Mouse (Mus musculus): Measurements from ENCODE around the gene Zfp296. TPM values are rescaled to one million over a fixed set of nuclear protein-coding genes. Genes with fewer than 3 reads are reported as not detected.

The Zfp296 gene
- total RNA-seq, 2 experiments from 2014 or later: 1.5 to 2.0 TPM

DNA sequence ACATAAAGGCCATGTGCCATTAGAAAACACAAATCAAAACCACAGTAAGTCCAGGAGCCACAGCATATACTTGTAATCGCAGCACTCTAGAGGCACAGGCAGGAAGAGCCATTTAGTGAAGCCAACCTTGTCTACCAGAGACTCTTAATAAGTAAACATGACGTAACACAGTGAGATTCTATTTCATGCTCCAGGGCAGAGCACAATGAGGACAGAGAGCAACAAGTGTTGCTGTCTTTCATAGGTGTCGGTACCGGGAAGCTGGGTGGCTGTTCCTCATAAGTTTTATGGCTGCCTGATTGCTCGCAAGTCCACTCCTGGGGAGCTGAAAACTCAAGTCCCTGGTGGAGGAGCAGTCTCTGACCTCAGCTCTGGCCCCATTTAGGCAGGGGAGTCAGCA lies 25.5 kb upstream of the Zfp296 start:
- intact Hi-C loops (cut with DNase I): no loop called here
- Histone ChIP-seq H3K27ac (no peak overlapping the region), H3K4me3 (no peak overlapping the region)
- DNase-seq (ENCODE audit: extremely low spot score in 1 of 2, low spot score in 2 of 2): no peak
- no peak for TF ChIP-seq CTCF (IDR thresholded peaks at IDR 0.05)

DNA sequence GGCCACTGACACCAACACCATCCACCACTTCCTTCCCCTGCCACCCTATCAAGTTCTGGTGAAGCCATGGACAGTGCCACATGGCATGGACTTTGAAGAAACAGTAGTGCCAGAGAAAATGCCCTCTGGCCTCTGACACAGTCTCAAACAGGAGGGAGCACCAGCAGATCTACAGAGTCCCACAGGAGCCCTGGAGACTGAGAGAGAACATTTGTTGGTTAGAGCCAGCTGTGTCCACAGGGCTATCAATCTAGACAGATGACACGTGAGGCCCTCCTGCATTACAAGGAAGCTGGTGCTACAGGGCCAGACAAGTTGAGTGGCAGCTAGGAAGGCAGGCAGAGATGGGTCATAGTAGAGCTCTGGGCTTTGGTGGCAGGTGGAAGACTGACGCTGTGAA lies 24.6 kb upstream of the Zfp296 start:
- DNase-seq (ENCODE audit: extremely low spot score in 1 of 2, low spot score in 2 of 2): no peak

DNA sequence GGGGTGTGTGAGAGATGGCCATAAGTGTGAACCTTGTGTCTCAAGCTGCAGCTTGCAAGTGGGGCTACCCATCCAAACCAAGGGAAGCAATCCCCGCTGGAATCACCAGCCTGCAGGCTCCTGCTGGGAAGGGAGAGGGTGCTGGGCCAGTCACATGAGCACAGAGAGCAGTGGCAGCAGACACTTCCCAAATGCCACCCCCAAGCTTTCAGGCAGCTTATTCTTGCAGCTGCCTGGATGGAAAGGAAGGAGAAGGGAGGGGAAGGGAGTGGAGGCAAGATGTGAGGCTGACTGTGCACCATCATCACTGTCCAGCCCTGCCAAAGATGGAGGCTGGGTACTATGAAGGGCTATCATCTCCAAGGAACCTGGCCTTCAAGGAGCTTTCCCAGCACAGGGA lies 22.9 kb upstream of the Zfp296 start:
- TF ChIP-seq CTCF (IDR thresholded peaks at IDR 0.05): no peak
- DNase-seq (ENCODE audit: extremely low spot score in 1 of 2, low spot score in 2 of 2): peak; percentile 56 to 58
- no peak overlapping the region for H3K4me3 ChIP-seq
- H3K27ac ChIP-seq: peak overlapping the region; percentile 88
- intact Hi-C loops (cut with DNase I): no loop called here

More for the DNA sequence above, 24.6 kb upstream of the Zfp296 start:
- no peak for TF ChIP-seq CTCF (IDR thresholded peaks at IDR 0.05)
- intact Hi-C loops (cut with DNase I): no loop called here
- Histone ChIP-seq H3K27ac (no peak overlapping the region), H3K4me3 (no peak overlapping the region)

DNA sequence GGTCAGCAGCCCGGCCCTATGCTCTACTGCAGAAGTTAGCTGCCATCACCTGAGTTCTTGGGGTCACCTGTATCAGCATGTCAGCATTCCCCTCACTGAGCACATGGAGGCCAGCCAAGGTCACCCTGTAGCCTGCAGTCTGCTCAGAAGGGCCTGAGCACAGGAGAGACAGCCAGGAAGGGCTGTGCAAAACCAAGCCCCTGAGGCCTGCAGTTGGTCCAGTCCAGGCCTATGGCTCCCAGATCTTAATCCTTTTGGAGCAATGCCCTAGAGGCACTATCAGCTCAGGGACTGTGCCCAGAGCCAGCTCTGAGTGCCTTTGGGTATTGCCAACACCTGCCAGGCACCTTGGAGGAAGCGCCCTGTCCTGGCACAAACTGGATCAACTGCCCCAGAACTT lies 20.0 kb upstream of the Zfp296 start:
- DNase-seq (ENCODE audit: extremely low spot score in 1 of 2, low spot score in 2 of 2): no peak
- intact Hi-C loops (cut with DNase I): no loop called here
- peak overlapping the region; percentile 24; the same call in 1 of the 2 replicates for H3K27ac ChIP-seq
- no peak overlapping the region for H3K4me3 ChIP-seq
- TF ChIP-seq CTCF (IDR thresholded peaks at IDR 0.05): no peak

DNA sequence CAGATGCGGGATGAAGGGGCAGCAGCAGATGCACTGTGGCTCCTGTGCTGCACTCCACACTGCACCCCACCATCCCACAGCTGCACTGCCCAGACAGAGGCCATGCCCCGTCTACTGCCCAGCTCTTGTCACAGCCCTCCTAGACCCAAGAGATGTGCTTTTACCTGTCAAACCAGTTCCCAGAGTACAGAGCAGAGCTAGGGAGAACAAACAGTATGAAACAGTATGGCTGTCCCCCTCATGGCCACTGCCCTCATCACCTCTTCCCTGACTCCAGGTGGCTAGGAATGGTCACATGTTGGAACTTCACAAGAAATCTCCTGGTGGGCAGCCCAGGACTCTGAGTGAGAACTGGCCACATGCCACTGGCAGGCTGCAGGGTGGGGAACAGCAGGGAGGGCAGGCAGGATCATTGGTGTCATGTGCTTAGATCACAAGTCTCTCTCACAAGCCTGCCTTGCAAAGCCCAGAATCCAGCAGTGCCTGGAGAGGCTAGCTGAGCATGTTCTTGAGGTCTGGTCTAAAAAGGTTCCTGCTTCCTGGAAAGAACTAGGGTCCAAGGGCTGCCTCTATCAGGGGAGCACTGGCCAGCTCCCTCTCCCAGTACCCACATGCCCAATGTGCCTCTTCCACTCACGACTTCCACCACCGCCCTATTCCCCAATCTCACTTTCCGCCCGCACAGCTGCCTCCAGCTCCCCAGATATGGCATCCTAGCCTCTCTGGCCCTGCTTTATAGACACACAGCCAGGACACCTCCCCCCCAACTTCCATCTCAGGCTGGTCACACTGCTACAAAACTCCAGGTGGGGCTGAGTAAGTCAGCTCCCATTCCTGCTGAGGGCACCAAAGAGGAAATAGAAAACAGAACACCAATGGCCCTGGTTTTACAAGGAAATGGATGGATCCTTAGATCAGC lies 18.8 kb upstream of the Zfp296 start:
- TF ChIP-seq CTCF (IDR thresholded peaks at IDR 0.05): no peak

DNA sequence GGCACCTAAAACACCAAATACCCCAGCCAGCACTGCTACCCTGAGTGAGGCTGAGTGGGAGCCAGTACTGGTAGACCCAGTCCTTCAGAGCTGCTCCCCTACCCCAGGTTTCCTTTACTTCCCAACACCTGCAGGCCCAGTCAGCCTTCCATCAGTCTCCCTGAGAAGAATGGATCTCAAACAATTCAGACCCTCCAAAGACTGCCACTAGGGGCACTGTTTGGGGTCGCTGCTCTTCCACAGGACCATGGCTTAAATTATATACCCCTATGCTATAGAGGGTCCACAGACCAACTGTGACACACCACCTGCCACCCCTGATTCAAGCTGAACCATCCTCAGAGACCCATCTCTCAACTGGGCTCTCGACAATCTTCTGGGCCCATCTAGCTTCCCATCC lies 18.1 kb upstream of the Zfp296 start:
- H3K4me3 ChIP-seq: peak overlapping the region; percentile 16; the same call in 1 of the 2 replicates
- no peak for DNase-seq (ENCODE audit: extremely low spot score in 1 of 2, low spot score in 2 of 2)
- intact Hi-C loops (cut with DNase I): no loop called here
- peak; percentile 54 for TF ChIP-seq CTCF (IDR thresholded peaks at IDR 0.05)
- H3K27ac ChIP-seq: peak overlapping the region; percentile 36; the same call in 1 of the 2 replicates

More for the DNA sequence above, 18.8 kb upstream of the Zfp296 start:
- H3K4me3 ChIP-seq: peak overlapping the region; percentile 16; the same call in 1 of the 2 replicates
- H3K27ac ChIP-seq: peak overlapping the region; percentile 36; the same call in 1 of the 2 replicates
- intact Hi-C loops (cut with DNase I): no loop called here
- peak in 1 of 2 experiments; percentile 47 for DNase-seq (ENCODE audit: extremely low spot score in 1 of 2, low spot score in 2 of 2)

DNA sequence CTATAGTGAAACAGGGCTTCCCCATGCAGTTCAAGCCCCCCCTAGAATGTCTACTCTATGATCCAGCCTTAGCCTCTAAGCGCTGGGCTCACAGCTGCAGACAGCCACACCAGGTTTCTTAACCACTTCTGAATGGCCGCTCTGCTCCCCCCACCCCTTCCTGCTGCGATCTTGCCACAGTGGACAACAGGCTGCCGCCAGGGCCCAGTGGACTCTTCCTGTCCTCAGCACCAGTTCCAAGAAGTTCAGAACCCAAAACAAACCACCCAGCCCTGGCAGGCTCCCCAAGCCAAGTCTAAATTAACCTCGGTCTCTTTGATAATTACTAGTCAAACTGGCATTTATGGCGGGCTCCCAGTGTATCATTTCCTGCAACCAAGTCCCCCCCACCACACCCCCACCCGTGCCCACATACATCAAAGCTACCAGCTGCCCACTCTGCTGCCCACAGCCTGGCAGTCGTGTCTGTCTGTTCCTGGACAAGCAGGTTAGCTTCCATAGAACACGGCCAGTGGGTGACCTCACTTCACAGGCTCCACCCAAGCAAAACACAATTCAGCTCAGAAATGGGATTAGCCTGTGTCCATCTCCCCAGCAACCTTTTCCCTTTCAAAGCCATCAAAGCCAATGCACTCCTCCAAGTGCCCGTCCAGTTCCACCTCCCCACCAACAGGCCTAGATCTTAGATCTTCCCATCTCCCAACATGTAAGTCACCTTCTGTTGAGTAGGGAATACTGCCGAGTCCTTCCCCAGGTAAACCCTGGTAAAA lies 16.4 kb upstream of the Zfp296 start:
- Histone ChIP-seq H3K4me3 (peak overlapping the region; percentile 96), H3K27ac (peak overlapping the region; percentile 99)
- no peak for TF ChIP-seq CTCF (IDR thresholded peaks at IDR 0.05)
- no peak for DNase-seq (ENCODE audit: extremely low spot score in 1 of 2, low spot score in 2 of 2)
- intact Hi-C loops (cut with DNase I): loop anchor here (5.0 kb wide), 1 partner anchor 53 kb away; the partner anchor contains the start of genes Bloc1s3 and Trappc6a

DNA sequence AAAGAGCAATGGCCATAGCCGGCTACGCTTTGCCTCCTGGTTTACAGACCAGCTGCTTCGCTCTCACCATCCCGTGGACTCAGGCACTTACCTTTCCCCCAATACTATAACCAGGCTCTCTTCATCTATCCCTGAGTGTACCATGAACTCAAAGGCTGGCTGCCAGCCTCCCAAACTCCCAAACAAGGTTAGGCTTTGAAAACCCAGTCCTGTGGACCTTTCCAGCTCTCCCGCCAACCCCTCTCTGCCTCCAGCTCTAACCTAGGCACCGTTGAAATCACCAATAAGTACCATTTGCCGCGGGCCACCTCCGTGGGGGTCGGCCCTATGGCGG lies 15.7 kb upstream of the Zfp296 start:
- Histone ChIP-seq H3K4me3 (peak overlapping the region; percentile 96), H3K27ac (peak overlapping the region; percentile 99)
- no peak for TF ChIP-seq CTCF (IDR thresholded peaks at IDR 0.05)
- intact Hi-C loops (cut with DNase I): loop anchor here (5.0 kb wide), 1 partner anchor 54 kb away; the partner anchor contains the start of genes Bloc1s3 and Trappc6a
- DNase-seq (ENCODE audit: extremely low spot score in 1 of 2, low spot score in 2 of 2): no peak

DNA sequence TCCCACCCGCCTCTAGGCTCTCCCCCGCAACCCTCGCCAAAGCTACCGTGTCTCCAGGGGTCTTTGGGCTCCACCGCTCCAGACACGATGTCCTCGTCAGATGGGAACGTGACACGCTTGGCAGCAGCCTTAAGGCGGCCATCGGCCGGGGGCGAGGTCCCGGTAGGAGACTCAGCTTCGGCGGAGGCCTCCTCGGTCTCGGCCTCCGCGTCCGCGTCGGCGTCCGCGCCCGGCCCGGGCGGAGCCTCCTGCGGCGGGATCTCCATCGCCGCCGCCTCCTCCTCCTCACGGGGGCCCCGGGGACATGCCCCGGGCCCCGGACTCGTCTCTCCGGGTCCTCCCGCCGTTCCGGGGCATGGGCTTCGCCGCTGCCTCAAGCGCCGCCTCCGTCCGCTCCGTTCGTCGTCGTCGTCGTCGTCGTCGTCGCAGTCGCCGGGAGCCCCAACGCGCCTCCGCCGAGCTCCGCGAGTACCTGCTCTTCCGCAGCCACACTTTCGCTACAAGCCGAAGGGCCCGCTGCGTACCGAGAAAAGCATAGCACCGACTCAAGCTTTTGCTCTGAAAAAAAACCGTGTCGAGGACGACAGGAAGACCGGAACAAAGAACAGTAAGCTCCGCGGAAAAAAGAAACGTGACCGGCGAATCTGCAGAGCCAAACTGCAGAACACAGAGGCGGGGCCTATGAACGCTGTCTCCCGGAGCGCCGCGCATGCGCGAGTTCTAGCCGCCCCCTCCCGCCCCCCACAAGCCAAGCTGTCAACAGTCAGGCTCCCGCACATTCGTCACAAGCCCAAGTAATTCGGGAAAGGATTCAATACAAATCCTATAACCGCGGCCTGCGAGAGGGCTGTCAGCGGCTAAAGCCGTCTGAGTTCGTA lies 15.1 kb upstream of the Zfp296 start:
- Histone ChIP-seq H3K27ac (peak overlapping the region; percentile 99), H3K4me3 (peak overlapping the region; percentile 96)
- no peak for TF ChIP-seq CTCF (IDR thresholded peaks at IDR 0.05)
- intact Hi-C loops (cut with DNase I): loop anchor here (2.0 to 5.0 kb wide), 2 partner anchors 55 to 103 kb away; partner anchors contain the start of genes Bloc1s3, Mark4 and Trappc6a
- peak; percentile 84 to 88 for DNase-seq (ENCODE audit: extremely low spot score in 1 of 2, low spot score in 2 of 2)

DNA sequence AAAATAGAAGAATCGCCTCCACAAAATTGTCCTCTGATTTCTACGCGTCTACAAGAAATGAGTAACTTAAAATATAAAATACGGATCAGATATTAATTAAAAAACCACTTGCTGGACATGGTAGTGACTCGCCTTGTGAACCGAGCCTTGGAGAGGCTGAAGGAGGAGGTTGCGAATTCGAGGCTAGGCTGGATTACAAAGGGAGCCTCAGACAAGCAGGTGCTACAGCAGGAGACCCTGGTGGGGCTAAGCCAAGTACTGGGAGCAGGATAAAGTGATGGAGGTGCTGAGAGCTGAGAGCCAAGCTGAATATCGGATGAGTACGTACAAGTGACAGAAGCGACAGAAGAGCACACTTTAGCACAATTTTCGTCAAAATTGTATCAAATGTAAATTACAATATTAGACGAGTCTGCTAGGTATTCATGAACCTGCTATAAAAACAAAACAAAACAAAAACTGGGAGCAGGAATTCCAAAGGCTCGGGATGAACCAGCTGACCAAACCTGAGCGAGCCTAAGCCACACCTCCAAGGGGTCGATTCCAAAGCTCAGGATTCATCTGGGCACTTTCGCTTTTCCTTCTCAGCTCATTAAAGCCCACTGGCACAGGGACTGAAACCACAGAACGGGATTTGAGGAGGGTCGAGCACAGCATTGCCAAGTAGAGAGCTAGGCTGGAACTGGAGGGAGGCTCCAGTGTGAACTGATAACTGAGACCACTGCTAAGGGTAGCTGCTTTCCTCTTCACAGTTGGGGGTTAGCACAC lies 14.3 kb upstream of the Zfp296 start, which contains the start of gene Ppp1r37:
TSS of gene Ppp1r37 (minus strand) at position 434 of the 768 bp plus-strand sequence.
- intact Hi-C loops (cut with DNase I): loop anchor here (2.0 to 5.0 kb wide), 2 partner anchors 56 to 104 kb away; partner anchors contain the start of genes Bloc1s3, Mark4 and Trappc6a
- no peak for TF ChIP-seq CTCF (IDR thresholded peaks at IDR 0.05)
- peak within 1 kb of the TSS; percentile 99 for H3K27ac ChIP-seq
- peak within 1 kb of the TSS; percentile 96 for H3K4me3 ChIP-seq
- peak in 1 of 2 experiments; percentile 13 for DNase-seq (ENCODE audit: extremely low spot score in 1 of 2, low spot score in 2 of 2)

All from left cerebral cortex, adult 2 months (tissue).